Mouse (Mus musculus) forebrain, embryonic 15.5 days (tissue): ENCODE measurements around the gene Aldh1a3. TPM values are rescaled to one million over a fixed set of nuclear protein-coding genes. Genes with fewer than 3 reads are reported as not detected.

Experiments used
- ATAC-seq: fragments of 200-750 bp; cut with Nextera tagmentation; replicated peaks from 2 replicates; pipeline ENCODE4 v1.8.0; 2017; ENCODE audit warnings: mild to moderate bottlenecking, moderate TSS enrichment, moderate library complexity
- H3K27ac ChIP-seq: fragments of 300-500 bp; sonication (generic); replicated peaks from 2 replicates; pipeline ENCODE4 v1.5.1; 2015; ENCODE audit warnings: mild to moderate bottlenecking, inconsistent platforms
- H3K27me3 ChIP-seq: fragments of 300-500 bp; sonication (generic); 2 replicates; pipeline ENCODE4 v1.6.1; 2015; ENCODE audit warnings: inconsistent platforms
- H3K36me3 ChIP-seq: fragments of 300-500 bp; sonication (generic); 2 replicates; pipeline ENCODE4 v1.6.1; 2015; ENCODE audit warnings: mild to moderate bottlenecking, inconsistent platforms
- H3K4me1 ChIP-seq: fragments of 300-500 bp; sonication (generic); 2 replicates; pipeline ENCODE4 v1.6.1; 2015; ENCODE audit warnings: inconsistent platforms
- H3K4me2 ChIP-seq: fragments of 300-500 bp; sonication (generic); replicated peaks from 2 replicates; pipeline ENCODE4 v1.6.1; 2015; ENCODE audit warnings: mild to moderate bottlenecking, inconsistent platforms
- H3K4me3 ChIP-seq: fragments of 300-500 bp; sonication (generic); 2 replicates; pipeline ENCODE4 v1.5.1; 2015; ENCODE audit warnings: mild to moderate bottlenecking, inconsistent platforms
- H3K9ac ChIP-seq: fragments of 300-500 bp; sonication (generic); replicated peaks from 2 replicates; pipeline ENCODE4 v1.6.1; 2015; ENCODE audit warnings: mild to moderate bottlenecking, inconsistent platforms
- H3K9me3 ChIP-seq: fragments of 300-500 bp; sonication (generic); 2 replicates; pipeline ENCODE4 v1.6.1; 2016; ENCODE audit warnings: inconsistent platforms
- WGBS: fragments of 180-500 bp; shearing (Covaris S2); methylation state at CpG from one replicate; pipeline ENCODE4 v1.1.7; 2015; ENCODE audit warnings: mixed read lengths; 5-methylcytosine and 5-hydroxymethylcytosine counted together
- polyA plus RNA-seq: library from polyadenylated mRNA; unstranded; fragments of >200 nt; fragmentation: Nextera tagmentation; extraction: Ambion mirVana; gene quantifications from 2 replicates; pipeline ENCODE4 v1.2.1, GENCODE M21; 2015

Aldh1a3 gene
- polyA plus RNA-seq, 1 experiment from 2014 or later = 6.6 TPM

GRCm38 (mm10) chr7:66359044-66359443 is 68.3 kb downstream of the Aldh1a3 start:
- ATAC-seq = no peak
- no peaks in the 10 kb centered on the region for H3K9me3 ChIP-seq
- WGBS = 94% methylated on average over 4 of the region's 4 CpGs

GRCm38 (mm10) chr7:66358461-66358860 is 68.9 kb downstream of the Aldh1a3 start:
- H3K27ac ChIP-seq = no peak overlapping the region
- H3K4me3 ChIP-seq = no peak overlapping the region
- no peaks in the 10 kb centered on the region for H3K9me3 ChIP-seq
- WGBS = 92% methylated on average over 3 of the region's 3 CpGs
- no peaks in the 10 kb centered on the region for H3K4me1 ChIP-seq
- H3K4me2 ChIP-seq = no peak overlapping the region
- no peaks in the 10 kb centered on the region for H3K27me3 ChIP-seq
- no peak overlapping the region for H3K9ac ChIP-seq
- no peak for ATAC-seq
- H3K36me3 ChIP-seq = no peaks in the 10 kb centered on the region

More at GRCm38 (mm10) chr7:66359044-66359443, 68.3 kb downstream of the Aldh1a3 start:
- Histone ChIP-seq H3K27ac (no peak overlapping the region), H3K4me2 (no peak overlapping the region), H3K9ac (no peak overlapping the region), H3K4me1 (no peaks in the 10 kb centered on the region), H3K36me3 (no peaks in the 10 kb centered on the region), H3K4me3 (no peak overlapping the region), H3K27me3 (no peaks in the 10 kb centered on the region)

DNA sequence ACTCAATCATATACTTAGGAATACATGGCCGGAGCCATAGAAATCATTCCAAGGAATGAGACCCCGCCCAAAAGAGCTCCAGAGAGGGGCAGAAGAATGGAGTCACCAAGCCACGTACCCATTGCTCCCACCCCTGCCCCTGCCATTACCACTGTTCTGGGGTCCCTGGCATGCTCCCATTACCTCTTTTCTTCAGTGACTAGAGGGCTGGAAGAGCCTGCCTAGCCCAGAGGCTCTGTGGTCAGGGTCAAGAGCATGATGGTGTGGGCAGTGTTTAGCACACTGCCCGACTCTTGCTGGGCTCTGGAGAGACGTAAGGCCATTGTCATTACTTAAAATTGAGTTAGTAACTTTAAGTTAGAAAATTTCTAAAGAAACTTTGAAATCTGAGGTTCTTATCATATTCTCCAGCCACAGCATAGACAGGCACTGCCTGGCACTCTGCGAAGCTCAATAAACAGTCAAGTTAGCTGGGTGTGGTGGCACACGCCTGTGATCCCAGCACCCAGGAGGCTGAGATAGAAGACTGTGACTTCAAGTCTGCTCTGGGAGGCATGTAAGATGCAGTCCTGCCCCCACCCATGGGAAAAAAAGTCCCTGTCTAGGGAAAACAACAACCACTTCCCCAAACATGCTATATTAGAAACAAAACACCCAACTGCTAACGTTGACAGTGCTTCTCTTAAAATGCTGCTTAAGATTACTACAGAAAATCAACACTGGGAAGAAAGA is 71.4 kb downstream of the Aldh1a3 start:
- H3K4me2 ChIP-seq = no peak overlapping the region
- H3K4me1 ChIP-seq = no peaks in the 10 kb centered on the region
- no peak overlapping the region for H3K9ac ChIP-seq
- H3K27ac ChIP-seq = no peak overlapping the region
- no peaks in the 10 kb centered on the region for H3K9me3 ChIP-seq
- ATAC-seq = no peak
- no peaks in the 10 kb centered on the region for H3K36me3 ChIP-seq
- H3K27me3 ChIP-seq = no peaks in the 10 kb centered on the region
- WGBS = 90% methylated on average over 8 of the region's 8 CpGs
- no peak overlapping the region for H3K4me3 ChIP-seq

DNA sequence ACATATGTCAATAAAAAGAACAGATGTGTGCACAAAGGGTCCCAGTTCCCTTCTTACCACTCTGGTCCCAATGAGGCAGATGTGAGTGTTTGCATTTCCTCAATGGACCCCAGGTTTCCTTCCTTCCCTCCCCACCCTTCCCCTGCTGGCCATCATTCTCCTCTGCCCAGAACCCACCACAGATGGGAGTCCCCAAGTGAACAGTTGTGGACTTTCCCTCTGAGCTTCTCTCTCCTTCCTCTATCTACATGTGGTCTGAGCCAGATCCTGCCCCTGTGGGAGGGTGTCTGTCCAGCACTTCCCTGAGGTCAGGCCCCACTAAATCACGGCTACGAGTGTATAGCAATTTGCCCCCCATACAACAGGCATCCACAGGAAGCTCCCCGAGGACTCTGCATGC is 72.4 kb downstream of the Aldh1a3 start:
- Histone ChIP-seq H3K9ac (no peak overlapping the region), H3K4me2 (no peak overlapping the region), H3K9me3 (no peaks in the 10 kb centered on the region), H3K27ac (no peak overlapping the region), H3K36me3 (no peaks in the 10 kb centered on the region), H3K4me3 (no peak overlapping the region), H3K4me1 (no peaks in the 10 kb centered on the region), H3K27me3 (no peaks in the 10 kb centered on the region)
- no peak for ATAC-seq
- WGBS = 65% methylated on average over 3 of the region's 3 CpGs

DNA sequence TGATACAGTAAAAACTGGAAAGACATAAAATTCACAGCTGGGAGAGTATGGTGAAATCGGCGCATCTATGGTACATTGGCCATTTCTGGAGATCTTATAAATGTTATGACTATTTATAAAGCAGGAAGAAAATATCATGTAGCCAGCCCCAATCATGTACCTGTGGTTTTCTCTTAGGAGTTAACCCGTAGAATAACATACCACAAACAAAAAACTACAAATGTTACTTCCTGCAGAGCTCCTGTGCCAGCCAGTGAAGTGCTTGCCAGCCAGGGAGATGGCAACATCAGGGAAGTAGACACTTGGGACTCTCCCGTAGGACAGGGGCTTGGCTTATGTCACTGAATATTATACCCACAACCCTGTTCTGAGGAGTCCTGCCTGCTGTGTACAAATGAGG is 76.2 kb downstream of the Aldh1a3 start:
- 0 out of 2 replicates have a peak, but pooled peaks cover 4% of the 10 kb centered on the region for H3K4me1 ChIP-seq
- H3K9ac ChIP-seq = no peak overlapping the region
- H3K4me3 ChIP-seq = no peak overlapping the region
- no peaks in the 10 kb centered on the region for H3K36me3 ChIP-seq
- no peaks in the 10 kb centered on the region for H3K9me3 ChIP-seq
- 86% methylated on average over 4 of the region's 4 CpGs for WGBS
- no peak for ATAC-seq
- no peak overlapping the region for H3K27ac ChIP-seq
- no peaks in the 10 kb centered on the region for H3K27me3 ChIP-seq
- no peak overlapping the region for H3K4me2 ChIP-seq

DNA sequence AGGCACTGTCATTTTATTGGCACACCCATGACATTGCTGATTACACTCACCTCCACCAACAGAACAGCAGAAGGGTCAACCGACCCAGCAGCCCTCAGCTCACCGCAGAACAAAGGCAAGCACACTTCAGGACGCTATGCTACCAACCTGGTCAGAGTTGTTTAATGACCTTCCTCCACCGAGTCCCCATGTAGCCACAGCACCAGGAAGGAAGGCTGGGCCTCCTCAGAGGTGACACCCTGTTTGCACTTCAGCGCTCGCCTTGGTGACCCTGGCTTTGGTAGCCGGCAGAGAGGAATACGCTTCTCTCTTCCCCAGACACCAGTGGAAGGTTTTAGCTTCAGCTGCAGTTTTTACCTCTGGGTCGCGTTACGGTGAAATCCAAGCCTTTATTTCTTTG is 77.6 kb downstream of the Aldh1a3 start:
- H3K9ac ChIP-seq = no peak overlapping the region
- ATAC-seq = no peak
- H3K4me2 ChIP-seq = no peak overlapping the region
- H3K27ac ChIP-seq = no peak overlapping the region
- no peak overlapping the region for H3K4me3 ChIP-seq
- no peaks in the 10 kb centered on the region for H3K36me3 ChIP-seq
- H3K27me3 ChIP-seq = no peaks in the 10 kb centered on the region
- 77% methylated on average over 11 of the region's 11 CpGs for WGBS
- H3K4me1 ChIP-seq = 0 out of 2 replicates have a peak, but pooled peaks cover 4% of the 10 kb centered on the region
- no peaks in the 10 kb centered on the region for H3K9me3 ChIP-seq

- Histone ChIP-seq H3K4me3 (no peak overlapping the region), H3K27ac (no peak overlapping the region), H3K27me3 (no peaks in the 10 kb centered on the region), H3K4me2 (no peak overlapping the region), H3K36me3 (no peaks in the 10 kb centered on the region), H3K9ac (no peak overlapping the region), H3K9me3 (no peaks in the 10 kb centered on the region), H3K4me1 (0 out of 2 replicates have a peak, but pooled peaks cover 4% of the 10 kb centered on the region)
- no peak for ATAC-seq
- 87% methylated on average over 10 of the region's 10 CpGs for WGBS
Measured at GRCm38 (mm10) chr7:66348588-66348987, 78.7 kb downstream of the Aldh1a3 start.

DNA sequence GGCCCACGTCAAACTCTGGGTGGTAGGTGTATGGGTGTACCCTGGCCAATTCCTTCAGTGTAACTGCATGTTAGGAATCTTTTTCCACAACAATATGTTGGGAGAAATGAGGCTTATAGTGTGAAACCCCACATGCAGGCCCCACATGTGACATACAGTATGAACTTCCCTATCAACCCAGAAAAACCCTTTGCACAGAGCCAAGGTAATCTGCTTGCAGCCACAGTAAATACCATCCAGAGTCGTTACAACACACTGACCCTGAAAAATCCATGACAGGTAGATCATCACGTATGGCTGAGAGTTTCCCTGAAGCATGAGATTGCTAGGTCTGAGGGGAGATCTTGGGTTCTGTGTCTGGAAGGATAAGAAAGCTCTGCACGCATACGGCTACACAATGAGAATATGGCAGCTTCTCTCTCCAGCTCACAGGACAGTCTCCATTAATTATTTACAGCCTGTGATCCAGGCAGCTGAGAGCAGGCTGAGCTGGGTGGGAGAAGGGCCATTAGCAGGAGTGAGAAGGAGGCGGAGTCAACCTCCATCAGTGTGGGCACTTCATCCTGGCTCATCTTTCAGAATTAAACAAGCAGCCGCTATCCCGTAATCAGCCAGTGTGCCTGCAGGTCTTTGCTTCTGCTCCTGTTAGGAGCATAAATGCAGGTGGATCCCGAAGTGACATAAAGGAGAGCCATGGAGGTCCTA is 80.2 kb downstream of the Aldh1a3 start:
- H3K27me3 ChIP-seq = no peaks in the 10 kb centered on the region
- no peak overlapping the region for H3K4me3 ChIP-seq
- ATAC-seq = no peak
- H3K4me2 ChIP-seq = no peak overlapping the region
- H3K4me1 ChIP-seq = 0 out of 2 replicates have a peak, but pooled peaks cover 4% of the 10 kb centered on the region
- 43% methylated on average over 9 of the region's 9 CpGs for WGBS
- no peaks in the 10 kb centered on the region for H3K9me3 ChIP-seq
- no peak overlapping the region for H3K9ac ChIP-seq
- no peaks in the 10 kb centered on the region for H3K36me3 ChIP-seq
- H3K27ac ChIP-seq = no peak overlapping the region

DNA sequence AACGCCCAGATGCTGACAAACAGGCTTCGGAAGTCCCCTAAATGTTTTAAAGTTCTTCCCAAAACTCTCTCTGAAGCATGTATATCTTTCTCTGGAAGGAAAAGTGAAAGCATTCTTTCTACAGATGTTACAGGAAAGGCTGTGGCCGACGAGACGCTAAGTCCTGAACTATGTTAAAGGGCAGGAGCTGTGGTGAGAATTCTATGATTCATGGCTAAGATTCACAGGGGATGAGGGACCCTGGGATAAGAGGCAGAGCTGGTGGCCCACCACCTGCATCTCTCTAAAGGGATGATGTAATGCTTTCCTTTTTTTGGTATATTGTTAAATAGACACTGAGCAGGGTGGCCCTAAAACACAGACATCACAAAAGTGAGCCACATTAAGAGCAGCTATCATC is 84.0 kb downstream of the Aldh1a3 start:
- WGBS = 86% methylated on average over 5 of the region's 5 CpGs
- Histone ChIP-seq H3K36me3 (no peaks in the 10 kb centered on the region), H3K27ac (no peak overlapping the region), H3K4me1 (0 out of 2 replicates have a peak, but pooled peaks cover 4% of the 10 kb centered on the region), H3K4me3 (no peak overlapping the region), H3K9ac (no peak overlapping the region), H3K27me3 (no peaks in the 10 kb centered on the region), H3K4me2 (no peak overlapping the region), H3K9me3 (no peaks in the 10 kb centered on the region)
- ATAC-seq = no peak

DNA sequence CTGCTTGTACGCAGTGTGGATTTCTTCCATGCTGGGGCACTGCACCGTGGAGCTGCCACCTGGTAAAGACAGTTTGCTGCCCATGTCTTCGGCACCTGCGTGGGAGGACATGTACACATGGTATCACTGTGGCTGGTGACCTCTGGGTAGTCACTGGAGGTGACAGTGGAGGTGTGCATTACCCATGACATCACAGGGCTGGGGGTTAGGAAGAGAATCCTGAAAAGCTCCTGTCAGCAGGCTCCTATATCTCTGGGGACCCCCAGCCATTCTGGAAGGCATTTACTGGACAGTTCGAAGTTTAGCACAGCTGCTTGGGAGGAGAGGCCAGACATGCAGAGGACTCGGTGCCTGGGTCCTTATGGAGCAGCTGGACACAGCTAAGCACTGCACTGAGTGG is 84.5 kb downstream of the Aldh1a3 start:
- Histone ChIP-seq H3K9me3 (no peaks in the 10 kb centered on the region), H3K4me2 (no peak overlapping the region), H3K27me3 (no peaks in the 10 kb centered on the region), H3K9ac (no peak overlapping the region), H3K4me3 (no peak overlapping the region), H3K36me3 (no peaks in the 10 kb centered on the region), H3K4me1 (0 out of 2 replicates have a peak, but pooled peaks cover 4% of the 10 kb centered on the region), H3K27ac (no peak overlapping the region)
- ATAC-seq = no peak
- WGBS = 78% methylated on average over 6 of the region's 6 CpGs

DNA sequence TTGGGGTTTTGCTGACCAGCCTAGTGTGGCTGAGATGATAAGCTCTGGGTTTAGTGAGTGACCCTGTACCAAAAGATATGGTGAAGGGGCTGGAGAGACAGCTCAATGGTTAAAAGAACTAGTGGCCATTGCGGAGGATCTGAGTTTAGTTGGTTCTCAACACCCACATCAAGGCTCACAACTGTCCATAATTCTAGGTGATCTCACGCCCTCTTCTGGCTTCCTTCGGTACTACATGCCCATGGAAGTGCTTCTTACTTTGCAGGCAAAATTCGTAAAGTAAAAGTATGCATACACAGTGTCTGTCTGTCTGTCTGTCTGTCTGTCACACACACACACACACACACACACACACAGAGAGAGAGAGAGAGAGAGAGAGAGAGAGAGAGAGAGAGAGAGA is 85.0 kb downstream of the Aldh1a3 start:
- 38% methylated on average over 4 of the region's 4 CpGs for WGBS

More for the DNA sequence above, 85.0 kb downstream of the Aldh1a3 start:
- no peaks in the 10 kb centered on the region for H3K27me3 ChIP-seq
- no peak overlapping the region for H3K4me2 ChIP-seq
- no peak overlapping the region for H3K4me3 ChIP-seq
- ATAC-seq = no peak
- H3K36me3 ChIP-seq = no peaks in the 10 kb centered on the region
- no peak overlapping the region for H3K9ac ChIP-seq
- no peak overlapping the region for H3K27ac ChIP-seq
- H3K9me3 ChIP-seq = no peaks in the 10 kb centered on the region
- H3K4me1 ChIP-seq = 0 out of 2 replicates have a peak, but pooled peaks cover 2% of the 10 kb centered on the region
